Mouse (Mus musculus): ENCODE data around the gene Chrdl2. TPM values are rescaled to one million over a fixed set of nuclear protein-coding genes. Genes with fewer than 3 reads are reported as not detected.

Chrdl2 gene
- total and polyA plus RNA-seq, 3 experiments: 0.05 TPM; not detected in 2

GRCm38 (mm10) chr7:99995186-99995585 is 10.8 kb upstream of the Chrdl2 start:
- no peak overlapping the region for H3K4me3 ChIP-seq (ENCODE audit: low read depth, low read length)
- TF ChIP-seq CTCF (IDR thresholded peaks at IDR 0.05; ENCODE audit: low read depth, low read length): no peak
- no peak for ATAC-seq (ENCODE audit: extremely low read depth, insufficient number of reproducible peaks, low FRiP score, poor library complexity, severe bottlenecking)
- DNase-seq (ENCODE audit: low spot score): no peak
- H3K27me3 ChIP-seq (ENCODE audit: insufficient read depth, low read length): peaks cover 44% of the 10 kb centered on the region
- H3K9me3 ChIP-seq (replicated peaks): no peaks in the 10 kb centered on the region
- H3K4me1 ChIP-seq (ENCODE audit: insufficient read depth, low read depth, low read length): peaks cover 16% of the 10 kb centered on the region
- no peaks in the 10 kb centered on the region for H3K36me3 ChIP-seq (replicated peaks)

DNA sequence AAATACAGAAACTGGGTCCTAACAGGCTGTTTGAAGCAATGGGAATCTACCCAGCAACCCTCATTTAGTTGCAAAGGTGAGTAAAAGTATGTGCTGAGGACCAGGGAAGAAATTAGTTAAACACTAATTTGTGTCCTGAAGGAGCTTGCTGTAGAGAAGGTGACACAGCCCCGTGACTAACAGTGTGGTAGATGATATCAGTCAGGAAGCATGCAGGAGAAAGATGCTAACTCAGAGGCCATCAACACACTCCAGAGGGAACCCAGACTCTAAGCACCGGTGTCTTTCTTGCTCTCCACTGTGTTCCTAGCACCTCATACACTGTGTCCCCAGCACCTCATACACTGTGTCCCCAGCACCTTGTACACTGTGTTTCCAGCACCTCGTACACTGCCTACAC is 7.3 kb upstream of the Chrdl2 start:
- Histone ChIP-seq H3K36me3 (replicated peaks) (no peaks in the 10 kb centered on the region), H3K27me3 (ENCODE audit: insufficient read depth, low read length) (peaks cover 23% of the 10 kb centered on the region), H3K9me3 (replicated peaks) (no peaks in the 10 kb centered on the region), H3K4me3 (ENCODE audit: low read depth, low read length) (no peak overlapping the region), H3K4me1 (ENCODE audit: insufficient read depth, low read depth, low read length) (0 out of 2 replicates have a peak, but pooled peaks cover 3% of the 10 kb centered on the region)
- ATAC-seq (ENCODE audit: extremely low read depth, insufficient number of reproducible peaks, low FRiP score, poor library complexity, severe bottlenecking): no peak
- DNase-seq (ENCODE audit: low spot score): no peak
- TF ChIP-seq GATA1 (IDR thresholded peaks at IDR 0.05; ENCODE audit: borderline replicate concordance, low read length) (no peak), CTCF (IDR thresholded peaks at IDR 0.05; ENCODE audit: low read depth, low read length) (no peak), POLR2AphosphoS5 (IDR thresholded peaks at IDR 0.05; ENCODE audit: insufficient replicate concordance, low read depth, low read length) (no peak), TAL1 (conservative IDR thresholded peaks at IDR 0.05; ENCODE audit: low read depth, low read length) (no peak), GATA2 (IDR thresholded peaks at IDR 0.05; ENCODE audit: borderline replicate concordance, low read depth, low read length) (no peak)

DNA sequence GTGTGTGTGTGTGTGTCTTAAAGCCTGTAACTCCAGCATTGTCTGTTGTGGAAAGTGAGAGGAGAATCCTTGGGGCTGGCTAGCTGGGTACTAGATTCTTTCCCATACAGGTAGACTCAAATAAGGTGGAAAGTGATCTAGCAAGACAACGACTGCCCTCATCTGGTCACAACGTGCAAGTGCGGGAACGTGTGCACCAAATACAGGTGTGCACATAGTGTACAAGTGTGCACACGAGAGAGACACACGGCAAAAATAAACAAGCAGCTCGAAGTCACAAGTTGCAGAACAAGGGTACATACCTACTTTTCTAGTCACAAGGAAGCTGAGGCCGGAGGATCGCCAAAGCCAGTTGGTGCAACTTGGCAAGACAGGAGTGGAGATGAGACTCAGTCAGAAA is 2.2 kb upstream of the Chrdl2 start:
- ATAC-seq (ENCODE audit: extremely low read depth, insufficient number of reproducible peaks, low FRiP score, poor library complexity, severe bottlenecking) (no peak), DNase-seq (ENCODE audit: low spot score) (no peak)
- Histone ChIP-seq H3K27me3 (ENCODE audit: insufficient read depth, low read length) (peaks cover 47% of the 10 kb centered on the region), H3K4me1 (ENCODE audit: insufficient read depth, low read depth, low read length) (0 out of 2 replicates have a peak, but pooled peaks cover 2% of the 10 kb centered on the region), H3K36me3 (replicated peaks) (no peaks in the 10 kb centered on the region), H3K9me3 (replicated peaks) (no peaks in the 10 kb centered on the region), H3K4me3 (ENCODE audit: low read depth, low read length) (no peak overlapping the region)
- TF ChIP-seq POLR2AphosphoS5 (IDR thresholded peaks at IDR 0.05; ENCODE audit: insufficient replicate concordance, low read depth, low read length) (no peak), CTCF (IDR thresholded peaks at IDR 0.05; ENCODE audit: low read depth, low read length) (peak; percentile 37; the same call in 1 of the 2 replicates)

DNA sequence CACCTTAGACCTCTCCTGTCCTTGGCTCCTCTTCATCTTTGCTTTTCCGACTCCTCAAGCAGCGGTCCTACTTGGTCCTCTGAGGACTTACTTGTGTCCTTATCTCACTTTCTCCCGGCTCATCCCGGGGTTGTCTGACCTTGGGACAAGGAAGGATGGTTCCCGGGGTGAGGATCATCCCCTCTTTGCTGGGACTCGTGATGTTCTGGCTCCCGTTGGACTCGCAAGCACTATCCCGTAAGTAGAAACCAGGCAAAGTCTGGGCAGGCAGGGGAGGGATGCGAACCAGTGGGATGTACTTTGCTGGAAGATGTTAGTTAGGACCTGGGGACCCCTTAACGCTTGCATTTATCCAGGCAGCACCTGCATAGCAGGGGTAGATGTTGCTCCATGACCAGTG is 439 bp downstream of the Chrdl2 start:
- TF ChIP-seq GATA2 (IDR thresholded peaks at IDR 0.05; ENCODE audit: borderline replicate concordance, low read depth, low read length) (no peak), CTCF (IDR thresholded peaks at IDR 0.05; ENCODE audit: low read depth, low read length) (no peak), TAL1 (conservative IDR thresholded peaks at IDR 0.05; ENCODE audit: low read depth, low read length) (no peak), GATA1 (IDR thresholded peaks at IDR 0.05; ENCODE audit: borderline replicate concordance, low read length) (no peak), POLR2AphosphoS5 (IDR thresholded peaks at IDR 0.05; ENCODE audit: insufficient replicate concordance, low read depth, low read length) (no peak)
- H3K9me3 ChIP-seq (replicated peaks): no peaks in the 10 kb centered on the region
- DNase-seq (ENCODE audit: low spot score): no peak
- no peaks in the 10 kb centered on the region for H3K4me1 ChIP-seq (ENCODE audit: insufficient read depth, low read depth, low read length)
- peaks cover 70% of the 10 kb centered on the region for H3K27me3 ChIP-seq (ENCODE audit: insufficient read depth, low read length)
- H3K36me3 ChIP-seq (replicated peaks): no peaks in the 10 kb centered on the region
- no peak overlapping the region for H3K4me3 ChIP-seq (ENCODE audit: low read depth, low read length)
- ATAC-seq (ENCODE audit: extremely low read depth, insufficient number of reproducible peaks, low FRiP score, poor library complexity, severe bottlenecking): no peak

DNA sequence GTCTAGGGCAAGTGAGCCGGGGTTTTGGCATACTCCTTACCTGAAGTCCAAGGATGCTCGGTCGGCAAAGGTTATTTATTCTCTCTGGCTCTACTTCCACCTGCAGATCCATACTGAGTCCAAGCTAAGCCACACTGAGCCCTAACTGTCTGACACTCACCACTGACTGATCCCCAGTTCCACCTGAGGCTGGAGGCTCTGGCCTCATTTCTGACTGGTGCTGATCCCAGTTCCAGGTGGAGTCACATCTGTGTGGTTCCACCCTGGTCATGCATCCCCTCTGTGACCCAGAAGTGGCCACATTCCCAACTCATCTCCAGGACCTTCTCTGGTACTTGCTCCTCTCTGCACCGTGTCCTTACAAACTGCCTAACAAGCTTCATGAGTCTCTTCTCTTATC is 2.8 kb downstream of the Chrdl2 start:
- Histone ChIP-seq H3K9me3 (replicated peaks) (no peaks in the 10 kb centered on the region), H3K4me3 (ENCODE audit: low read depth, low read length) (no peak overlapping the region; the same call in 1 of the 2 replicates), H3K4me1 (ENCODE audit: insufficient read depth, low read depth, low read length) (no peaks in the 10 kb centered on the region), H3K36me3 (replicated peaks) (no peaks in the 10 kb centered on the region), H3K27me3 (ENCODE audit: insufficient read depth, low read length) (peaks cover 81% of the 10 kb centered on the region)
- no peak for DNase-seq (ENCODE audit: low spot score)
- no peak for ATAC-seq (ENCODE audit: extremely low read depth, insufficient number of reproducible peaks, low FRiP score, poor library complexity, severe bottlenecking)
- TF ChIP-seq CTCF (IDR thresholded peaks at IDR 0.05; ENCODE audit: low read depth, low read length) (no peak), GATA1 (IDR thresholded peaks at IDR 0.05; ENCODE audit: borderline replicate concordance, low read length) (no peak), GATA2 (IDR thresholded peaks at IDR 0.05; ENCODE audit: borderline replicate concordance, low read depth, low read length) (no peak), TAL1 (conservative IDR thresholded peaks at IDR 0.05; ENCODE audit: low read depth, low read length) (no peak), POLR2AphosphoS5 (IDR thresholded peaks at IDR 0.05; ENCODE audit: insufficient replicate concordance, low read depth, low read length) (no peak)

DNA sequence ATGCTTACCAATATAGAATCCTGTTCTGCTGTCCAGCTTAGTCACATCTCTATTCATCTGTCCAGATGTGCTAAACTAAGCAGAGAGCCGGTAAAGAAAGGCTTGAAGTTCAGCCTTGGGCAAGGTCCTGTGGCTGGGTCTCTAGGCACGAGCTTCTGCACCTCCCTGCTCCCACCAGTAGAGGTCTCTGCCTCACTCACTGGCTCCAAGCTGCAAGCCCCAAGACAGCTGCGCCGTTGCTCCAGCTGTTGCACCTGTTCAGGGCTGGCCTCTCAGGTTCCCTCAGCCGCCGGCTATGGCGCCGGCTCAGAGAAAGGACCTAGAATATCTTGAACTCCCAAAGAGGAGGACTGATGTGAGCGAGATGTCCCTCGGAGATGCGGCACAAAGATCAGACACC is 3.7 kb downstream of the Chrdl2 start:
- no peak for TF ChIP-seq GATA1 (IDR thresholded peaks at IDR 0.05; ENCODE audit: borderline replicate concordance, low read length)
- TF ChIP-seq CTCF (IDR thresholded peaks at IDR 0.05; ENCODE audit: low read depth, low read length): peak; percentile 72
- no peak for TF ChIP-seq POLR2AphosphoS5 (IDR thresholded peaks at IDR 0.05; ENCODE audit: insufficient replicate concordance, low read depth, low read length)
- H3K4me3 ChIP-seq (ENCODE audit: low read depth, low read length): no peak overlapping the region
- H3K36me3 ChIP-seq (replicated peaks): no peaks in the 10 kb centered on the region
- H3K4me1 ChIP-seq (ENCODE audit: insufficient read depth, low read depth, low read length): no peaks in the 10 kb centered on the region
- ATAC-seq (ENCODE audit: extremely low read depth, insufficient number of reproducible peaks, low FRiP score, poor library complexity, severe bottlenecking) (no peak; the same call in 1 of the 2 replicates), DNase-seq (ENCODE audit: low spot score) (peak; percentile 52)
- no peaks in the 10 kb centered on the region for H3K9me3 ChIP-seq (replicated peaks)
- H3K27me3 ChIP-seq (ENCODE audit: insufficient read depth, low read length): peaks cover 85% of the 10 kb centered on the region

GRCm38 (mm10) chr7:100010711-100011110 is 4.7 kb downstream of the Chrdl2 start:
- TF ChIP-seq TAL1 (conservative IDR thresholded peaks at IDR 0.05; ENCODE audit: low read depth, low read length) (no peak), POLR2AphosphoS5 (IDR thresholded peaks at IDR 0.05; ENCODE audit: insufficient replicate concordance, low read depth, low read length) (no peak), GATA1 (IDR thresholded peaks at IDR 0.05; ENCODE audit: borderline replicate concordance, low read length) (no peak), GATA2 (IDR thresholded peaks at IDR 0.05; ENCODE audit: borderline replicate concordance, low read depth, low read length) (no peak), CTCF (IDR thresholded peaks at IDR 0.05; ENCODE audit: low read depth, low read length) (no peak)
- H3K4me3 ChIP-seq (ENCODE audit: low read depth, low read length): no peak overlapping the region
- no peak for ATAC-seq (ENCODE audit: extremely low read depth, insufficient number of reproducible peaks, low FRiP score, poor library complexity, severe bottlenecking)

More at GRCm38 (mm10) chr7:100010711-100011110, 4.7 kb downstream of the Chrdl2 start:
- H3K27me3 ChIP-seq (ENCODE audit: insufficient read depth, low read length): peaks cover 82% of the 10 kb centered on the region
- DNase-seq (ENCODE audit: low spot score): no peak
- H3K36me3 ChIP-seq (replicated peaks): no peaks in the 10 kb centered on the region
- no peaks in the 10 kb centered on the region for H3K9me3 ChIP-seq (replicated peaks)
- H3K4me1 ChIP-seq (ENCODE audit: insufficient read depth, low read depth, low read length): no peaks in the 10 kb centered on the region
